ENCODE assay signal across 8 mouse cellular contexts in the genomic region with DNA sequence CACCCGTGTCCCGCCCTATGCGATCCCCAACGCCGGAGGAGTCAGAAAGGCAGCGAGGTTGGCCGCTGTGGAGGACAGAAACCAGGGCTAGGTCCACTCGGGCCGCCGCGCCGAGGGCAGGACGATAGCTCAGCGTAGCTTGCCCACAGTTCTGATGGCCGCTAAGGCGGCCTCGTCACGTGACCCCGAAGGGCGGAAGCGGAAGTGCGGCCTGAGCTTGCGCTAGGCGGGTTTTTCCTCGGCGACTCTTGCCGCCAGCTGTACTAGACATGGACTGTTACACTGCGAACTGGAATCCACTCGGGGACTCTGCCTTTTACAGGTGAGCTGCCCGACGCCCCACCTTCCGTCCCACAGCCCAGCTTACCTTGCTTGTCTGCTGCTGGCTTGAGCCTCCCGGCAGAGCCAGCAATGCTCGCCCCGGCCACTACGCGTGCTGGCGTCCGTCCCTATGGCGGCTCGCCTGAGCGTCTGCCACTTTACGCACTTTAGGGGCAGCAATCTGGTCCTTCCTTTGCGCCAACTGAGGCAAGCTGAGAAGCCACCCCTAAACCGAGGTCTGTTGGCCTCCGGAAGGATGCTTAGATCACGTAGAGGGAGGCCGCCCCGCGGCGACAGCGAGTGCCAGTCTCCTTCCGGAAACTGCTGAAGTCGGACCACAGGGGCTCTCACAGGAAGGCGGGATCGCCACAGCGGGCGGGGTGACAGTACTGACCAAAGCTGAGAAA. TPM values are rescaled to one million over a fixed set of nuclear protein-coding genes. Genes with fewer than 3 reads are reported as not detected.
DNase-seq lines count a peak whose midpoint lies in the region; ATAC-seq and TF ChIP-seq lines count a peak whose summit lies in the region.

Gene Vps16 (plus strand): TSS at position 214 of the 728 bp plus-strand sequence.
Gene Pced1a (minus strand): TSS at position 576 of the 728 bp plus-strand sequence.

- peak; percentile 90 for ATAC-seq in cerebellum, adult (ENCODE audit: insufficient number of reproducible peaks, low FRiP score, low TSS enrichment)
- ATAC-seq in forebrain, embryonic 13.5 days, result peak; percentile 95
- peak; percentile 97 for ATAC-seq in liver, postnatal 0 days
- ATAC-seq in neural tube, embryonic 14.5 days (ENCODE audit: low read depth), result peak; percentile 97

- peak within 1 kb of the TSS; percentile 69 for H3K9ac ChIP-seq in ES-Bruce4 (ENCODE audit: low read depth, poor library complexity, severe bottlenecking)
- H3K9ac ChIP-seq in forebrain, embryonic 13.5 days, result peak within 1 kb of the TSS; percentile 88
- peak within 1 kb of the TSS; percentile 89 for H3K9ac ChIP-seq in liver, postnatal 0 days (replicated peaks)
- H3K9ac ChIP-seq in neural tube, embryonic 14.5 days (replicated peaks; ENCODE audit: low read depth, low read length), result peak within 1 kb of the TSS; percentile 82

- H3K36me3 ChIP-seq in ES-Bruce4 (ENCODE audit: control insufficient read depth, insufficient read depth, low read length, poor library complexity, severe bottlenecking), result no peaks in the 10 kb centered on the region
- 0 out of 2 replicates have a peak, but pooled peaks cover 3% of the 10 kb centered on the region for H3K36me3 ChIP-seq in forebrain, embryonic 13.5 days (ENCODE audit: poor library complexity, severe bottlenecking)
- H3K36me3 ChIP-seq in liver, postnatal 0 days (replicated peaks; ENCODE audit: insufficient read depth, low read length), result peaks cover 3% of the 10 kb centered on the region
- H3K36me3 ChIP-seq in neural tube, embryonic 14.5 days (ENCODE audit: control insufficient read depth, insufficient read depth, low read length), result no peaks in the 10 kb centered on the region

- TF ChIP-seq POLR2A in ES-Bruce4 (IDR thresholded peaks at IDR 0.05; ENCODE audit: insufficient read depth, low read length), result no peak

- WGBS in forebrain, embryonic 13.5 days, result under 1% methylated on average over 58 of the region's 58 CpGs
- under 1% methylated on average over 58 of the region's 58 CpGs for WGBS in large intestine, adult 2 months
- under 1% methylated on average over 58 of the region's 58 CpGs for WGBS in liver, postnatal 0 days (ENCODE audit: insufficient replicate concordance)
- WGBS in neural tube, embryonic 14.5 days, result 0% methylated on average over 58 of the region's 58 CpGs

- H3K4me1 ChIP-seq in ES-Bruce4 (ENCODE audit: control insufficient read depth, insufficient read depth, low read length), result no peaks in the 10 kb centered on the region
- peaks cover 40% of the 10 kb centered on the region for H3K4me1 ChIP-seq in forebrain, embryonic 13.5 days
- H3K4me1 ChIP-seq in liver, postnatal 0 days (ENCODE audit: insufficient read depth), result peaks cover 16% of the 10 kb centered on the region
- H3K4me1 ChIP-seq in neural tube, embryonic 14.5 days (ENCODE audit: control insufficient read depth, insufficient read depth, low read length), result peaks cover 14% of the 10 kb centered on the region

- TF ChIP-seq CTCF in ES-Bruce4 (IDR thresholded peaks at IDR 0.05; ENCODE audit: low read depth, low read length), result peak; percentile 2
- TF ChIP-seq CTCF in liver, postnatal 0 days (IDR thresholded peaks at IDR 0.05; ENCODE audit: low read depth), result peak; percentile 73

- intact Hi-C loops in heart, postnatal 10 days (cut with DNase I), result no loop called here

- no peak for TF ChIP-seq EP300 in ES-Bruce4 (IDR thresholded peaks at IDR 0.05; ENCODE audit: insufficient read depth, low read depth, low read length)
- peak; percentile 19; the same call in 1 of the 2 replicates for TF ChIP-seq EP300 in liver, postnatal 0 days (IDR thresholded peaks at IDR 0.05; ENCODE audit: low read depth)

- peak within 1 kb of the TSS; percentile 85 for H3K4me2 ChIP-seq in forebrain, embryonic 13.5 days
- peak within 1 kb of the TSS; percentile 90 for H3K4me2 ChIP-seq in liver, postnatal 0 days (ENCODE audit: low read depth, low read length)
- peak within 1 kb of the TSS; percentile 71 for H3K4me2 ChIP-seq in neural tube, embryonic 14.5 days (ENCODE audit: low read depth, low read length)

- no peaks in the 10 kb centered on the region for H3K27me3 ChIP-seq in ES-Bruce4 (ENCODE audit: control insufficient read depth, insufficient read depth, low read length, poor library complexity, severe bottlenecking)
- no peaks in the 10 kb centered on the region for H3K27me3 ChIP-seq in forebrain, embryonic 13.5 days
- no peaks in the 10 kb centered on the region for H3K27me3 ChIP-seq in liver, postnatal 0 days (ENCODE audit: insufficient read depth, low read length)
- H3K27me3 ChIP-seq in neural tube, embryonic 14.5 days (ENCODE audit: control insufficient read depth, insufficient read depth, low read length), result no peaks in the 10 kb centered on the region

- H3K4me3 ChIP-seq in ES-Bruce4 (ENCODE audit: low read depth, low read length), result peak within 1 kb of the TSS; percentile 93
- peak within 1 kb of the TSS; percentile 77 for H3K4me3 ChIP-seq in forebrain, embryonic 13.5 days
- peak within 1 kb of the TSS; percentile 92 for H3K4me3 ChIP-seq in liver, postnatal 0 days (ENCODE audit: low read depth, low read length)
- peak within 1 kb of the TSS; percentile 74 for H3K4me3 ChIP-seq in neural tube, embryonic 14.5 days (ENCODE audit: low read depth, low read length)

- no peak within 1 kb of the TSS for H3K27ac ChIP-seq in ES-Bruce4 (ENCODE audit: insufficient read depth, low read length)
- H3K27ac ChIP-seq in forebrain, embryonic 13.5 days, result peak within 1 kb of the TSS; percentile 89
- H3K27ac ChIP-seq in liver, postnatal 0 days (ENCODE audit: low read depth), result peak within 1 kb of the TSS; percentile 94
- H3K27ac ChIP-seq in neural tube, embryonic 14.5 days (ENCODE audit: low read depth, low read length), result peak within 1 kb of the TSS; percentile 92

- no peaks in the 10 kb centered on the region for H3K9me3 ChIP-seq in ES-Bruce4 (replicated peaks; ENCODE audit: control insufficient read depth, insufficient read depth, low read length, poor library complexity, severe bottlenecking)
- H3K9me3 ChIP-seq in forebrain, embryonic 13.5 days (replicated peaks), result no peaks in the 10 kb centered on the region
- no peaks in the 10 kb centered on the region for H3K9me3 ChIP-seq in liver, postnatal 0 days (ENCODE audit: low read length)
- H3K9me3 ChIP-seq in neural tube, embryonic 14.5 days (ENCODE audit: control insufficient read depth, low read length), result no peaks in the 10 kb centered on the region

- DNase-seq in heart, postnatal 10 days, result peak; percentile 96 to 97
- peak; percentile 80 for DNase-seq in large intestine, adult 2 months (ENCODE audit: low read depth, low spot score)
- DNase-seq in liver, postnatal 0 days, result peak; percentile 94
- DNase-seq in testis, postnatal 10 days (ENCODE audit: low spot score), result peak; percentile 94

RNA-seq across cellular contexts. Expression of gene Vps16, which starts in this region (rescaled TPM):
- 119 and 121 TPM in 2 replicates for polyA plus RNA-seq in ES-Bruce4 (2011; ENCODE audit: insufficient read depth, insufficient read length, low read depth, missing spikeins)
- 125 and 130 TPM in 2 replicates for polyA plus RNA-seq in forebrain, embryonic 13.5 days (2015; fragmentation: Nextera tagmentation; extraction: Ambion mirVana)
- total RNA-seq in heart, postnatal 10 days (2021), result 10 to 100 TPM; 30.9 to 32.6 TPM
- polyA plus RNA-seq in large intestine, adult 2 months (2012; rRNA removed), result 55.2 and 70.3 TPM in 2 replicates
- polyA plus RNA-seq in liver, postnatal 0 days (2015; fragmentation: Nextera tagmentation; extraction: Ambion mirVana), result 19.4 and 22.8 TPM in 2 replicates
- 76.4 and 81.7 TPM in 2 replicates for polyA plus RNA-seq in neural tube, embryonic 14.5 days (2014; fragmentation: Nextera tagmentation; extraction: Ambion mirVana)

RNA-seq across cellular contexts. Expression of gene Pced1a, which starts in this region (rescaled TPM):
- 16.3 and 18.4 TPM in 2 replicates for polyA plus RNA-seq in ES-Bruce4 (2011; ENCODE audit: insufficient read depth, insufficient read length, low read depth, missing spikeins)
- 9.0 and 10.2 TPM in 2 replicates for polyA plus RNA-seq in forebrain, embryonic 13.5 days (2015; fragmentation: Nextera tagmentation; extraction: Ambion mirVana)
- total RNA-seq in heart, postnatal 10 days (2021), result 1 to 10 TPM; 5.0 to 6.2 TPM
- polyA plus RNA-seq in large intestine, adult 2 months (2012; rRNA removed), result 11.0 and 12.5 TPM in 2 replicates
- polyA plus RNA-seq in liver, postnatal 0 days (2015; fragmentation: Nextera tagmentation; extraction: Ambion mirVana), result 3.8 TPM in 2 replicates
- 10.8 and 11.5 TPM in 2 replicates for polyA plus RNA-seq in neural tube, embryonic 14.5 days (2014; fragmentation: Nextera tagmentation; extraction: Ambion mirVana)
